ENCODE assay signal across 13 mouse cellular contexts in genomic region chr1:183803357-183803756, GRCm38 (mm10).
DNase-seq lines count a peak whose midpoint lies in the region; ATAC-seq lines count a peak whose summit lies in the region.
"Had no signal": no experiment of that assay in that cellular context is flagged by ENCODE, and none has a peak within 500 bp of the region (broad histone marks: within the 10 kb centered on the region; RNA-seq: fewer than 3 reads in every experiment).

No protein-coding gene starts in this region.

- peak; percentile 88 to 91 for ATAC-seq in hematopoietic stem cell, adult 5-6 weeks (replicated peaks in 1 of 2; ENCODE audit: insufficient read depth in 1 of 2, low FRiP score in 2 of 2, low TSS enrichment in 1 of 2, low read depth in 1 of 2, poor library complexity in 2 of 2, severe bottlenecking in 2 of 2)
- ATAC-seq: forebrain, embryonic 16.5 days; inflammation-experienced regulatory T-cells, adult 6 months; liver, embryonic 12.5 days had no signal

- DNase-seq in spleen, adult 12 weeks (ENCODE audit: low spot score) = peak; percentile 14
- DNase-seq in spleen, adult 18-20 months = no peak
- DNase-seq in T-cell, adult 2 months (ENCODE audit: low spot score) = peak; percentile 18
- no peak for DNase-seq in layer of hippocampus, adult 9-11 months
- no peak for DNase-seq in thymus, postnatal 14 days
- no peak for DNase-seq in urinary bladder, postnatal 4 days (ENCODE audit: low spot score in 2 of 2)
- DNase-seq: cerebellum, adult 18-20 months; gastrocnemius, postnatal 14 days; thymus, adult 18-20 months had no signal

Comparison
In these comparisons a context has a peak if more than half of its experiments do, and no peak if none do; other contexts are left out.
1. DNase-seq: peak in spleen, adult 12 weeks (single experiment) and T-cell, adult 2 months (single experiment); none in spleen, adult 18-20 months (0 of 2), layer of hippocampus, adult 9-11 months (single experiment), thymus, postnatal 14 days (single experiment) and urinary bladder, postnatal 4 days (0 of 2).